Mouse (Mus musculus) heart, embryonic 11.5 days (tissue): ENCODE results near the gene Tfap2b. TPM values are rescaled to one million over a fixed set of nuclear protein-coding genes. Genes with fewer than 3 reads are reported as not detected.

ENCODE experiments used
- polyA plus RNA-seq: library from polyadenylated mRNA; unstranded; fragments of >200 nt; fragmentation: Nextera tagmentation; extraction: Ambion mirVana; gene quantifications from 2 replicates; pipeline ENCODE4 v1.2.1, GENCODE M21; 2014

The Tfap2b gene
- polyA plus RNA-seq, 1 experiment from 2014 or later: 1.3 TPM

Other genes starting within 250 kb of the Tfap2b start
- not detected in 2 replicates for gene Tfap2d, start 105.9 kb upstream of the Tfap2b start, polyA plus RNA-seq